Mouse (Mus musculus) limb, embryonic 15.5 days (tissue): ENCODE measurements around the gene Kntc1. TPM values are rescaled to one million over a fixed set of nuclear protein-coding genes. Genes with fewer than 3 reads are reported as not detected.
"Not testable (repeated sequence)": the region's sequence is repeated elsewhere in the genome, so short reads cannot be mapped to it uniquely, and the experiment has no call there.

Source experiments
- ATAC-seq: fragments of 200-750 bp; cut with Nextera tagmentation; 2 replicates; pipeline ENCODE4 v1.8.0; 2017; ENCODE audit warnings: low read depth, moderate TSS enrichment; ENCODE audit not compliant: insufficient number of reproducible peaks, low FRiP score, low TSS enrichment
- H3K27ac ChIP-seq: fragments of 300-500 bp; sonication (generic); 2 replicates; pipeline ENCODE4 v1.5.1; 2015; ENCODE audit warnings: moderate library complexity, mild to moderate bottlenecking, inconsistent platforms
- H3K27me3 ChIP-seq: fragments of 300-500 bp; sonication (generic); 2 replicates; pipeline ENCODE4 v1.6.1; 2015; ENCODE audit warnings: inconsistent platforms
- H3K36me3 ChIP-seq: fragments of 300-500 bp; sonication (generic); 2 replicates; pipeline ENCODE4 v1.6.1; 2015; ENCODE audit warnings: inconsistent platforms
- H3K4me1 ChIP-seq: fragments of 300-500 bp; sonication (generic); 2 replicates; pipeline ENCODE4 v1.6.1; 2015; ENCODE audit warnings: inconsistent platforms
- H3K4me2 ChIP-seq: fragments of 300-500 bp; sonication (generic); 2 replicates; pipeline ENCODE4 v1.6.1; 2015; ENCODE audit warnings: mild to moderate bottlenecking, inconsistent platforms
- H3K4me3 ChIP-seq: fragments of 300-500 bp; sonication (generic); 2 replicates; pipeline ENCODE4 v1.5.1; 2015; ENCODE audit warnings: mild to moderate bottlenecking, inconsistent platforms
- H3K9ac ChIP-seq: fragments of 300-500 bp; sonication (generic); 2 replicates; pipeline ENCODE4 v1.6.1; 2015; ENCODE audit warnings: inconsistent platforms
- H3K9me3 ChIP-seq: fragments of 300-500 bp; sonication (generic); 2 replicates; pipeline ENCODE4 v1.6.1; 2016; ENCODE audit warnings: inconsistent platforms
- WGBS: fragments of 180-500 bp; shearing (Covaris S2); methylation state at CpG from one replicate; pipeline ENCODE4 v1.1.7; 2015; 5-methylcytosine and 5-hydroxymethylcytosine counted together
- polyA plus RNA-seq: library from polyadenylated mRNA; unstranded; fragments of >200 nt; fragmentation: Nextera tagmentation; extraction: Ambion mirVana; gene quantifications from 2 replicates; pipeline ENCODE4 v1.2.1, GENCODE M21; 2015

The Kntc1 gene
- polyA plus RNA-seq: 20.1 and 21.0 TPM in 2 replicates

GRCm38 (mm10) chr5:123749065-123750064, at the start of gene Kntc1, which contains the start of gene Rsrc2:
Gene Kntc1, plus strand, starts transcription at chr5:123749716.
Gene Rsrc2, minus strand, starts transcription at chr5:123749414.
- Histone ChIP-seq H3K4me3 (peak within 1 kb of the TSS; percentile 68), H3K36me3 (peaks cover 9% of the 10 kb centered on the region), H3K9me3 (no peaks in the 10 kb centered on the region), H3K9ac (peak within 1 kb of the TSS; percentile 76), H3K4me1 (peaks cover 29% of the 10 kb centered on the region), H3K27me3 (no peaks in the 10 kb centered on the region), H3K27ac (peak within 1 kb of the TSS; percentile 99), H3K4me2 (peak within 1 kb of the TSS; percentile 72)
- peak; percentile 100 for ATAC-seq
- under 1% methylated on average over 56 of the region's 63 CpGs for WGBS

DNA sequence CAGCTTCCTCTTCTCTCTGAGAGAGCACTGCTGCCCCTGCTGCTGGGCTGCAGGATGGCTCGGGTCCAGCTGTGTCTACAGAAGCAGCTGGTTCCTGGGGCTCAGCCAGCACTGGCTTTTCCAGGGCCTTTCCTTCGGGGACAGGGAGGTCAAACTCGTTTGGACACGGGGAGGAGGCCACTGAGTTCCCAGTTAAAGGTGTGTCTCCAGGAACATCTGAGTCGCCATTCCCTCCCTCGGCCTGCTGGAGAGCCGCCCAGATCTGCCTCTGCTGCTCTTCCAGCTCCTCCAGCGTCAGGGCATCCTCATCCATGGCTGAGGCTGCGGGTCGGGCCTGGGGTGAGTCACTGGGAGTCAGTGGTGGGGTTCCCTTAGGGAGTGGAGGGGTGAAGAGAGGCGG, 48.9 kb upstream of the Kntc1 start:
- H3K27me3 ChIP-seq: no peaks in the 10 kb centered on the region
- H3K36me3 ChIP-seq: peaks cover 67% of the 10 kb centered on the region
- WGBS: 64% methylated on average over 11 of the region's 11 CpGs
- H3K9me3 ChIP-seq: no peaks in the 10 kb centered on the region
- H3K4me2 ChIP-seq: no peak overlapping the region
- no peak overlapping the region for H3K27ac ChIP-seq
- no peak overlapping the region for H3K9ac ChIP-seq
- H3K4me3 ChIP-seq: no peak overlapping the region
- no peak for ATAC-seq
- peaks cover 5% of the 10 kb centered on the region; the same call in 1 of the 2 replicates for H3K4me1 ChIP-seq

- Histone ChIP-seq H3K27me3 (no peaks in the 10 kb centered on the region), H3K27ac (no peak overlapping the region), H3K9me3 (no peaks in the 10 kb centered on the region), H3K4me1 (no peaks in the 10 kb centered on the region), H3K36me3 (peaks cover 90% of the 10 kb centered on the region), H3K4me2 (no peak overlapping the region), H3K4me3 (no peak overlapping the region), H3K9ac (no peak overlapping the region)
- 89% methylated on average over 12 of the region's 12 CpGs for WGBS
- ATAC-seq: no peak
These were observed 40.9 kb upstream of the Kntc1 start for GRCm38 (mm10) chr5:123708598-123708997.

DNA sequence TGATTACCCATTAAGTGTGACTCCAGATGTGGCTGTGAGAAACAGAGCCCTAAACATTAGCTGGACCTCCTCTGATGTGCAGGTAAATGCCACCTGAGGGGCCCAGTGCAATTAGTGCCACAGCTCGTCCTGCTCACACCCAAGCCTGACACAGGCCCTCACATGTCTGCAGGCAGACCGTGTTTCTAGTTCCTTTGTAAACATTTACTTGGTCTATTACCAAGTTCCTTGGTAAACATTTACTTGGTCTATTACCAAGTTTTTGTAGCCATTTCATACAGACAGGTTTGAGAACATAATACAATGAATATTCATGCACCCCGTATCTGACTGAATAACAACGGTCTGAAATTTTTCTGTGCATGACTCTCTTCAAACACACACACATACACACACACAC, 39.9 kb upstream of the Kntc1 start:
- Histone ChIP-seq H3K4me1 (no peaks in the 10 kb centered on the region), H3K27ac (no peak overlapping the region), H3K4me3 (no peak overlapping the region), H3K9me3 (no peaks in the 10 kb centered on the region), H3K27me3 (no peaks in the 10 kb centered on the region), H3K9ac (no peak overlapping the region), H3K36me3 (peaks cover 92% of the 10 kb centered on the region), H3K4me2 (no peak overlapping the region)
- WGBS: 71% methylated on average over 4 of the region's 4 CpGs
- ATAC-seq: no peak

DNA sequence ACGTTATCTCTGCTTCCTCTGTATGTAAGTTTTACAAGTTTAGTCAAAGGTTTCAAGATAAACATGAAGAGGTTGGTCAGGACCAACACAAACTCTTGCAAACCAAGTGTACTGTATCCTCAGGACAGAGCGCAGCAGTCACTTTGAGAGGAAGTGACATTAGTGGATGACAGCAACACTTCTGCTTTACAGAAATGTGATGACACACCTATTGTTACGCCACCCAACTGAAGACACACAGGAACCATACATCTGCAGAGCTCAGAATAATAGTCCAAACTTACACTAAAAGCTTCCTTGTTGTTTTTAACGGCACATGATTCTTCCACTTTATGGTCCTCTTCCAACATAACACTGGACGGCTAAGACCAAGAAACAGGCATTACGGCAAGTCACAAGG, 35.7 kb upstream of the Kntc1 start:
- 90% methylated on average over 6 of the region's 6 CpGs for WGBS
- Histone ChIP-seq H3K4me2 (no peak overlapping the region), H3K4me1 (peaks cover 11% of the 10 kb centered on the region), H3K4me3 (no peak overlapping the region), H3K36me3 (peaks cover 79% of the 10 kb centered on the region), H3K27me3 (no peaks in the 10 kb centered on the region), H3K9me3 (no peaks in the 10 kb centered on the region), H3K9ac (no peak overlapping the region), H3K27ac (no peak overlapping the region)
- ATAC-seq: no peak

GRCm38 (mm10) chr5:123714622-123715021, 34.9 kb upstream of the Kntc1 start:
- Histone ChIP-seq H3K36me3 (peaks cover 71% of the 10 kb centered on the region), H3K27me3 (no peaks in the 10 kb centered on the region), H3K4me2 (no peak overlapping the region), H3K4me3 (no peak overlapping the region), H3K27ac (no peak overlapping the region), H3K9ac (no peak overlapping the region), H3K9me3 (no peaks in the 10 kb centered on the region), H3K4me1 (peaks cover 16% of the 10 kb centered on the region)
- no peak for ATAC-seq
- WGBS: 85% methylated on average over 4 of the region's 4 CpGs

DNA sequence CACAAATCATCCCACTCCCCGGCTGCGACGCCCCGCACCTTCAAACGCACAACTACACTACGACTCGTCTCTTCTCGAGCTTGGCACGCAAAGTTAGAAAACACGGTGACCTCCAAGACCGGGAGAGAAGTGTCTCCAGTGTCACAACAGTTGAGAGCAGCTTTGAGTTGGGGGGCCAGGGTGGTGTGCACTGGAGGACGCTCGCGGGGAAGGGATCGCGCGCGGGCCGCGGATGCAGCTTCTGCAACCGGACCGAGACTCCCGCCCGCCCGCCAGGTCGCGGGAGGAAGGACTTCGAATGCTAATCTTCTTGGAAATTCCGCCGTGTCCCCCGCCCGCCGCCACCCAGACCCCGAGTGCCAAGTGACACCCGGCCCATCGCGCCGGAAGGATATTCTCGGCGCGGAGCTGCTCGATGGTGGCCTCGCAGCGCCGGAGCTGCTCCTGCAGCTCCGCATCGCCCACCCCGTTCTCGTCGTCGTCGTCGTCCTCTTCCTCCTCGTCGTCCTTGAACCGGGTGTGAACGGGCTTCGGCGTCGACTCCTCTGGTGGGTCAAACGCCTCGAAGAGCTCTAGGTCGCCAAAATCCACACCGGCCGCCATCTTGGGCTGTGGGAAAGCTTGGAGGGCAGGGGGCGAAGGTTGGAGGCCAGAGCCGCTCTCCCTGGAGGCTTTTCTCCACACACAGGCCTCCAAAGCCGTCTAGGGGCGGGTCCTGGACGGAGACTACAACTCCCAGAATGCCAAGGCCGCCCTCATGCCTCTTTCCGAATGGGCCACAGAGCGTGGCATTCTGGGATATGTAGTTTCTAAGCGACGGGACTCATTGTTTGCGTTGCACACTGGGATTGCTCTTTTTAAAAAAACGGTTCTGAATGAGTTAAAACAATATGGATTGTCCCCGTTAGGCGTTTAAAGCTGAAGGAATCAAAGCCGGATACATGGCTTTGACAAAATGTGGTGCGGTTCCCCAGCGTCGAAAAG, 28.9 kb upstream of the Kntc1 start, which contains the start of gene Zcchc8:
Zcchc8 (minus strand) TSS at position 773 of the 984 bp plus-strand sequence.
- H3K27ac ChIP-seq: peak within 1 kb of the TSS; percentile 89
- H3K27me3 ChIP-seq: no peaks in the 10 kb centered on the region
- H3K36me3 ChIP-seq: peaks cover 16% of the 10 kb centered on the region
- no peaks in the 10 kb centered on the region for H3K9me3 ChIP-seq
- peaks cover 16% of the 10 kb centered on the region for H3K4me1 ChIP-seq
- peak within 1 kb of the TSS; percentile 80 for H3K4me3 ChIP-seq
- WGBS: under 1% methylated on average over 83 of the region's 83 CpGs
- H3K9ac ChIP-seq: peak within 1 kb of the TSS; percentile 70
- ATAC-seq: peak; percentile 98
- peak within 1 kb of the TSS; percentile 55 for H3K4me2 ChIP-seq

- not testable (repeated sequence) for H3K9me3 ChIP-seq, H3K27ac ChIP-seq, H3K4me3 ChIP-seq, H3K9ac ChIP-seq, ATAC-seq, H3K27me3 ChIP-seq, H3K4me2 ChIP-seq, H3K4me1 ChIP-seq
- peaks cover 17% of the 10 kb centered on the region for H3K36me3 ChIP-seq
- 89% methylated on average over 7 of the region's 7 CpGs for WGBS
These were observed 25.7 kb upstream of the Kntc1 start for GRCm38 (mm10) chr5:123723816-123724215.

- no peak overlapping the region for H3K27ac ChIP-seq
- ATAC-seq: no peak
- peaks cover 72% of the 10 kb centered on the region for H3K36me3 ChIP-seq
- 95% methylated on average over 2 of the region's 2 CpGs for WGBS
- H3K4me1 ChIP-seq: no peaks in the 10 kb centered on the region
- H3K9me3 ChIP-seq: no peaks in the 10 kb centered on the region
- no peak overlapping the region for H3K4me2 ChIP-seq
- H3K27me3 ChIP-seq: no peaks in the 10 kb centered on the region
- no peak overlapping the region for H3K9ac ChIP-seq
- H3K4me3 ChIP-seq: no peak overlapping the region
These were observed 18.5 kb upstream of the Kntc1 start for GRCm38 (mm10) chr5:123730981-123731380.

GRCm38 (mm10) chr5:123744358-123744757, 5.2 kb upstream of the Kntc1 start:
- Histone ChIP-seq H3K4me1 (peaks cover 19% of the 10 kb centered on the region), H3K9ac (no peak overlapping the region), H3K4me2 (no peak overlapping the region), H3K27ac (no peak overlapping the region), H3K4me3 (no peak overlapping the region), H3K36me3 (peaks cover 41% of the 10 kb centered on the region), H3K9me3 (no peaks in the 10 kb centered on the region), H3K27me3 (no peaks in the 10 kb centered on the region)
- ATAC-seq: no peak
- whole genome bisulfite sequencing: 74% methylated on average over 2 of the region's 2 CpGs

DNA sequence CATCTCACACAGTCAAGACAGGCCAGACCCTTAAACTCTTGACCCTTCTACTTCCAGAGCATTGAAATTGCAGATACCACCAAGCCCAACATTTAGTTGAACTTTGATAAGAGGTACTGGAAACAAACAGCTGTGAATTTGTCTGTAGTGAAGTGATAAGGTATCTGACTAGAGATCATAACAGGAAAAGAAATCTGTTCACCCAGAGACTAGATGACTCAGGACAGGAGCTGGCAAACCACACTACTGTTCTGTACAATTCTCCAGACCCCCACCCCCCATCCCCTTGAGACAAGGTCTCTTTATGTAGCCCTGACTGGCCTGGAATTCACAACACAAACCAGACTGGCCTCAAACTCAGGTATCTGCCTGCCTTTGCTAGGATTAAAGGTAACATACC, 3.3 kb upstream of the Kntc1 start:
- Histone ChIP-seq H3K4me1 (peaks cover 29% of the 10 kb centered on the region), H3K9me3 (no peaks in the 10 kb centered on the region), H3K4me3 (no peak overlapping the region), H3K27ac (no peak overlapping the region), H3K9ac (no peak overlapping the region), H3K4me2 (peak overlapping the region; percentile 49), H3K27me3 (no peaks in the 10 kb centered on the region), H3K36me3 (peaks cover 28% of the 10 kb centered on the region)
- ATAC-seq: no peak
